Mouse (Mus musculus) skeletal muscle tissue, adult 2 months (tissue): ENCODE results near the gene Fam104a.

Source experiments
- DNase-seq: peaks from one replicate; pipeline ENCODE4 v3.0.0-alpha.2; 2012; ENCODE audit warnings: low read depth, low spot score

Fam104a gene

GRCm38 (mm10) chr11:113683957-113684706 is at the start of gene Fam104a, which contains the start of gene D11Wsu47e:
Gene Fam104a (minus strand): TSS chr11:113684155.
Gene D11Wsu47e (plus strand): TSS chr11:113684412.
- peak; percentile 96 for DNase-seq

DNA sequence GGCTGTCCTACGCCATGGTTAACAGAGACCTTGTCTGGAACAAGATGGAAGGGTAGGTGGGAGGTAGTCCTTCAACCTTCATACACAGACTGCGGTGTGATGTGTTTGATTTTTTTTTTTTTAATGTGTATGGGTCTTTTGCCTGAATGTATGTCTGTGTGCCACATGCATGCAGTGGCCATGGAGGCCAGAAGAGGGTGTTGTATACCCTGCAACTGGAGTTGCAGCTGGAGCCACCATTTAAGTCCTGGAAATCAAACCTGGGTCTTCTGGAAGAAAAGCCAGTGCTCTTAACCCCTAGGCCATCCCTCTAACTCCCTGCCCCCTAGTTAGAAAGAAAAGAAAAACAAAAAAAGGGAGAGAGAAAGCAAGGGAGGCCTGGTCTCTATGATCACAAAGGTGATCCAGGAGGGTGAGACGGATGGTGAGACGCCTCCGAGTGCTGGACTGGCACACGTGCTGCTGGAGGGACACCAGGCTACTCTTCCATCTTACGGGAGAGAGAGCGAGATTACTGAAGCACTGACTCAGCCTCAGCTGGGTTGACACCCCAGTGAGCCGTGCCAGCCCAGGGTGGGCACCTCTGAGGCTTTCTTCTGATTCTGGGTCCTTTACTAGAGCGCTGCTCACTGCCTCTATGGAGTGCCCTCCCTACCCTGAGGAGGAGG is 48.1 kb upstream of the Fam104a start:
- DNase-seq = no peak

GRCm38 (mm10) chr11:113730879-113731278 is 46.9 kb upstream of the Fam104a start:
- DNase-seq = no peak

GRCm38 (mm10) chr11:113729917-113730316 is 46.0 kb upstream of the Fam104a start:
- DNase-seq = no peak

DNA sequence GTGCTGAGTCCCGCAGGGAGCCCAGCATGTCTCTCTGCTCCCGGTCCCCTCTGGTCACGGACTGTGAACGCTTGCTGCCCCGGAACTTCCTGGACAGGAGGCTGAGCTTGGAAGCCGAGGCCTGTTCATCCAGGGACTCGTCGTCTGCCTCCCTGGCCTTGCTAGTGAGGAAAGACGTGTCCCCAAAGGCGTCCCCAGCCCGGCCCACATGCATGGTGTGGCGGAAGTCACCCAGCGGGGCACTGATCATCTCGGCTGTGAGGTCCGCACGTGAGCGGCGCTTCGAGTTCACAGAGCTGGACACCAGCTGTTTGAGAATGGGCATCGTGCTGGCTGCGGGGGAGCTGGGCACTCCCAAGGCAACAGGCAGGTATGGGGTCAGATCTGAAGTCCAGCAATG is 45.3 kb upstream of the Fam104a start:
- DNase-seq = no peak

GRCm38 (mm10) chr11:113727992-113728391 is 44.0 kb upstream of the Fam104a start:
- DNase-seq = no peak

DNA sequence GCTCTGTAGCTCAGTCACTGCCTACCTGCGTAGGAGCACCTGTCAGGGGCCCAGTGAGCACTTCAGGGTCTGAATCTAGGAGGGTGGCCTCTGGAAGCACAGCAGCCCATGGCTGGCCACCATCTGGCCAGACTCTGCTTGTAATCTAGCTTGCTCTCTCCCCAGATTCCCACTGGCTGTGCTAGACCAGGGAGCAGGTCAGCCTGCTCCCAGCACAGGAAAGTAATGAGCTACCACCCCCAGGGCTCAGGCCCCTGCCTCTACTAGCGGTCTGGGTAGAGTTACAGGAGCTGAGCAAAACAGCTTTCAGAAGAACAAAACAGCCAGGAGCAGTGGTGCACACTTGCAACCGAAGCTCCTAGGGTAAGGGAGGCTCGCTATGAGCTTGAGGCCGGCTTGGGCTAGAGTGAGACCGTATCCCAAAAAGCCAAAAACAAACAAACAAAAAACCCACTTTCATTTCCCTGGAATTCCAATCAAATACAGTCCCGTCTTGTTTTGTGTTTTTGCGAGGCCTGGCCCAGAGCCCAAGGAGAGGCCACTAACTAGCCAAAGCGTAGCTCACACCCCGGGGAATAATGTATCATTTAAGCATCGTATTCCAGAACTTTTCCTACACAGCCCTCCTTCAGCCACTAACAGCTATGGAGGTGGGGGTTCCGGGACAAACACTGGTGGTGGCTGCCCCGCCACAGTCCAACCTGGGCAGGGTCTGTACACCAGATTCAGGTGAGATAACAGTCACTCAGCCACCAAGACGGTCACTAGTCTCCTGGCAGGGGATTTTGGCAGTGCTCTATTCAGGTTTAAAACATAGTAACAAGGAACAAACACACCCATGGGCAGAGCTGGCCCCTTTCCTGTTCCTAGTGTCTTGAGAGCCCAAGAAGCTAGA is 43.3 kb upstream of the Fam104a start:
- no peak for DNase-seq

- DNase-seq = peak; percentile 42
Observed at GRCm38 (mm10) chr11:113725235-113726048, 41.5 kb upstream of the Fam104a start.

GRCm38 (mm10) chr11:113722405-113723090 is 38.6 kb upstream of the Fam104a start:
- no peak for DNase-seq

DNA sequence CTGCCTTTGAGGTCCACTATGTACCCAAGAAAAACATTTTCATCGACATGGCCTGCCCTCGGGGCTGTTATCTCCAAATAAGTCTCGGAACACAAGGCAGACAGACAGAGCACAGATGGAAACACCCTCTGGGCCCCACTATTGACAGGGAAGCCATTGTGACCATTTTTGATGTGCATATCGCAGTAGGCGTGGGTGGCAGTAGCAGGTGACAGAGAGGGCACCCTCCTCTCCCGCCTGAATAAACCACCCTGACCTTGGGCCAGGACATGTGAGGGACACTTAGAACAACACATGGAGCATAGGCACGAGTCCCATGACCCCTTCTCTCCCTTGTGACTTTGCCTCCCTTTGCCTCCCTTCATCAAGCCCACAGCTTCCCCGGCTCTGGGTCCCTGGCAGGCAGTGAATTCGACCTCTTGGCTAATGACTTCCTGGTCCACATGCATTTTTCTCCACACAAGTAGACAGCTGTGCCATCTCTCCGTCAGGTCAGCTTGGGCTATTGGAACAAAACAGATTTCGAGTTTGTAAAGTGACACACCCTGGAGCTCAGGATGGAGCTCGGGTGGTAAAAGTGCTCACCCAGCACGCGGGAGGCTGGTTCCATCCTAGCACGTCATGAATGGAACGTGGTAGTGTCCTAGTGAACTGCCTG is 33.9 kb upstream of the Fam104a start:
- no peak for DNase-seq

DNA sequence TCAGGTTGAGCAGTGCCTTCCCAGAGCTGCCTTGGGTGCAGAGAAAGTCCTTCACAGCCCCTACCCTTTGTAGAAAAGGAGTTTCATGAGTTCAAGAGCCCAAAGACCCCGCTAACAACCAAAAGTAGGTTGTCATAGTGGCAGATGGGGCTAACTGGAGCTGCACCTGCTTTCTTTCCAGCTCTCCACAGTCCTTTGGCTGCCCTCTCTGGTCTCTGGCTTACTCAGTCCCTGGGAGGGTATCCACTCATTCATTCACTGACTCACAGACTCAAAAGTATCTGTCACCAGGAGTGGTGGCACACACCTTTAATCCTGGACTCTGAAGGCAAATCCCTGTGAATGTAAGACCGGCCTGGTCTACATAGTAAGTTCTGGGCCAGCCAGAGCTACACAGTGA is 32.2 kb upstream of the Fam104a start:
- no peak for DNase-seq

- no peak for DNase-seq
Observed at GRCm38 (mm10) chr11:113715078-113715674, 31.2 kb upstream of the Fam104a start.

DNA sequence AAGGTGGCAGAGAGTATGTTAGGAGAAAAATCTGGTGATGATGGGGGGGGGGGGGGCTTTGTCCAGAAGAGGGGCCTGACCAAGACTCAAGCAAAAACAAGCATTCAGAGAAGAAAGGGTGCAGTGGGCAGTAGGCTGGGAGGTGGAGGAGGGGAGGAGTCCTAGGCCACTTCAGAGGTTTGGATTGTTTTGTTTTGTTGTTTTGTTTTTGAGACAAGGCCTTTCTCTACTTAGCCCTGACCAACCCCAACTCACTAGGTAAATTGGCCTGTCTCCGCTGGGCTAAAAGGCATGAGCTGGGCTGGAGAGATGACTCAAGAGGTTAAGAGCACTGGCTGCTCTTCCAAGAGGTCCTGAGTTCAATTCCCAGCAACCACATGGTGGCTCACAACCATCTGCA is 27.1 kb upstream of the Fam104a start:
- no peak for DNase-seq

GRCm38 (mm10) chr11:113710257-113710777 is 26.4 kb upstream of the Fam104a start:
- DNase-seq = no peak

DNA sequence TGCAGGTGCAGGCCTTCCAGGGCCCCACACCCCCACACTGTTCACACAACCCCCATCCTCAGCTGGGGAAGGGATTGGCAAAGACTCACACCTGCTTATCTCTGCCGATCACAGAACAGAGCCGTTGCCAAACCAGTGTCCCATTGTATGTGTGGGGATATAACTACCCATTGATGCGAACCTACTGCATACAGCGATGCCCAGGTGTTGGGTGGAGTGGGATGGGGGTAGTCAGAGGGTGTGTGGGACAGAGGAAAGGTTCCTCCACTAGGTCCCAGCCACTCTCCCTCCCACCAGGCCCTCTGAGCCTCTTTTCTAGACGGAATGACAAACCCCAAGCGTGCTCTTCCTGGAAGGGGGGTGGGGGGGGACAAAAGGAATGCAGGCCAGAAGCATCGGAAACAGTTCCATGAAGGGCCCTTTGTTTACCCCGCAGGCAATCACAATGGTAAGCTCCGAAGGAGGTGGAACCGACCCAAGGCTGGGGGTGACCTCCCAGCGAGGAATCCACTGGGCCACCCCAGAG is 25.8 kb upstream of the Fam104a start, which contains the start of gene Cpsf4l:
Gene Cpsf4l (minus strand): TSS at position 287 of the 526 bp plus-strand sequence.
- no peak for DNase-seq

GRCm38 (mm10) chr11:113709272-113709671 is 25.3 kb upstream of the Fam104a start:
- no peak for DNase-seq

DNA sequence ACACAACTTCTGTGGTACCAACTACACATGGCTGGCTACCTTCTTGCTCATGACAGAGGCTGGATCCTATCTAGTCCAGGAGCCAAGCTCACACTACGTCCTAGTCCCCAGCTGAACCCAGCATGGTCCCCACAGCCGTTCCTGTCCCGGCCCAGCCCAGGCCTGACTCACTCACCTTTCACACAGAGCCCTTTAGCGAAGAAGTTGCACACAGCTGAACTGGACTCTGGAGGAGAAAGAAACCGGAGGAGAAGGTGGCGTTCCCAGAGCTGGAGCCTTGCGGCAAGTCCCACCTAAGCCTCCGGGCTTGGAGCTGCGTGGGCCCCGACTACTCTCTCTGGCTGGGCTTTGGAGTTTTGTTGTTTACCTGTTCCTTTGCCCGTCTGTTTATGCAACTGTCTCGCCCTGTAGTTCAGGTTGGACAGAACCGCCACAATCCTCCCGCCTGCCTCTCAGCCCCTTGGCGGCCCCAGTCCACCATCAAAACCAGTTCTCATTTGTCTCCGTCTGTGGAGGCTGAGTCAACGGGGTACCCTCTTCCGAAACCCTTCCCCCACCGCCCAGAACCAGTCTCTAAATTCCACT is 24.8 kb upstream of the Fam104a start:
- no peak for DNase-seq

DNA sequence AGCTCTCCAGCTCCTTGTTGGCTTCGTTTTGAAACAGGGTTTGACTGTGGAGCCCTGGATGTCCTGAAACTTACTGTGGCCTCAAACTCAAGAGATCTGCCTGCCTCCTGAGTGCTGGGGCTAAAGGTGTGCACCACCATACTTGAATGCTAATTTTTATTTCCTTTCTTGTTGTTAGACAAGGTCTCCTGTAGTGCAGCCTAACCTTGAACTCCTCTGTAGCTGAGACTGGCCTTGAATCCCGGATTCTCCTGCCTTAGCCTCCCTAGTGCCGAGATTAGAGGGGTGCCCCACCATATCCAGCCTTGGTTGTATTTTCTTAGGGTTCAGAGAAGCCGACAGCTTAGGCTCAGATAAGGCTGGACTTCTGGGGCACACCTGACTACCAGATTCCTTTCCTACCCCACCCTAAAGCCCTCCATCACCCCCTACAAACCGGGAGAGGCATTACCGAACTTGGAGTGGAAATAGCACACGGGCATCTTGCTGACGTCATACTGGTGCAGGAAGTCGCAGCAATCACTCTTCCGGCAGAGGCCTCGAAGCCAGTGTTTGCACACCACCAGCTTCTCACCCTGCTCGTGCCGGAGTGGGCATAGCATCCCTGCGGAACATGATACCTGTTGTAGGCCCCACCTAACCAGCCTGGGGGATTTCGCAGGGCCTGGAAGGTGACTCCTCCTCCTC is 22.2 kb upstream of the Fam104a start:
- no peak for DNase-seq
